Mouse (Mus musculus) stomach, embryonic 14.5 days (tissue): ENCODE measurements around the gene Pde1b. TPM values are rescaled to one million over a fixed set of nuclear protein-coding genes. Genes with fewer than 3 reads are reported as not detected.

Source experiments
- ATAC-seq: fragments of 200-750 bp; cut with Nextera tagmentation; 2 replicates; pipeline ENCODE4 v1.8.0; 2017; ENCODE audit warnings: low read depth, moderate TSS enrichment; ENCODE audit not compliant: insufficient number of reproducible peaks, insufficient read depth, low FRiP score
- H3K27ac ChIP-seq: fragments of 300-500 bp; sonication (generic); 2 replicates; pipeline ENCODE4 v1.5.1; 2014; ENCODE audit warnings: mild to moderate bottlenecking, low read length, moderate library complexity, mixed read lengths
- H3K27me3 ChIP-seq: fragments of 300-500 bp; sonication (generic); 2 replicates; pipeline ENCODE4 v1.6.1; 2014; ENCODE audit warnings: low read length, control low read depth, mixed read lengths; ENCODE audit not compliant: control insufficient read depth, insufficient read depth
- H3K36me3 ChIP-seq: fragments of 300-500 bp; sonication (generic); 2 replicates; pipeline ENCODE4 v1.6.1; 2014; ENCODE audit warnings: mild to moderate bottlenecking, control low read depth, low read length, moderate library complexity, mixed read lengths; ENCODE audit not compliant: control insufficient read depth, insufficient read depth
- H3K4me1 ChIP-seq: fragments of 300-500 bp; sonication (generic); 2 replicates; pipeline ENCODE4 v1.6.1; 2014; ENCODE audit warnings: low read length, control low read depth, mixed read lengths; ENCODE audit not compliant: control insufficient read depth, insufficient read depth
- H3K4me2 ChIP-seq: fragments of 300-500 bp; sonication (generic); replicated peaks from 2 replicates; pipeline ENCODE4 v1.6.1; 2014; ENCODE audit warnings: low read depth, low read length, control low read depth
- H3K4me3 ChIP-seq: fragments of 300-500 bp; sonication (generic); 2 replicates; pipeline ENCODE4 v1.5.1; 2014; ENCODE audit warnings: low read depth, low read length, control low read depth
- H3K9ac ChIP-seq: fragments of 300-500 bp; sonication (generic); replicated peaks from 2 replicates; pipeline ENCODE4 v1.6.1; 2014; ENCODE audit warnings: low read depth, mild to moderate bottlenecking, control low read depth, low read length, moderate library complexity, mixed read lengths
- H3K9me3 ChIP-seq: fragments of 300-500 bp; sonication (generic); 2 replicates; pipeline ENCODE4 v1.6.1; 2016; ENCODE audit warnings: low read depth, low read length, control low read depth; ENCODE audit not compliant: control insufficient read depth
- WGBS: fragments of 180-500 bp; shearing (Covaris S2); extraction: QIAGEN DNeasy Blood & Tissue Kit; methylation state at CpG from one replicate; pipeline ENCODE4 v1.1.7; 2014; 5-methylcytosine and 5-hydroxymethylcytosine counted together
- polyA plus RNA-seq: library from polyadenylated mRNA; unstranded; fragments of >200 nt; fragmentation: Nextera tagmentation; extraction: Ambion mirVana; gene quantifications from 2 replicates; pipeline ENCODE4 v1.2.1, GENCODE M21; 2014

The Pde1b gene
- polyA plus RNA-seq, 1 experiment from 2014 or later: 15.8 TPM

- Histone ChIP-seq H3K4me2 (no peak overlapping the region), H3K9ac (no peak overlapping the region), H3K4me3 (no peak overlapping the region), H3K27ac (no peak overlapping the region), H3K4me1 (0 out of 2 replicates have a peak, but pooled peaks cover 5% of the 10 kb centered on the region), H3K9me3 (no peaks in the 10 kb centered on the region), H3K36me3 (no peaks in the 10 kb centered on the region), H3K27me3 (no peaks in the 10 kb centered on the region; the same call in 1 of the 2 replicates)
- 82% methylated on average over 7 of the region's 7 CpGs for WGBS
- ATAC-seq: no peak
These were observed 31.3 kb downstream of the Pde1b start for GRCm38 (mm10) chr15:103534054-103534620.

GRCm38 (mm10) chr15:103535030-103535429, 32.2 kb downstream of the Pde1b start:
- H3K27me3 ChIP-seq: no peaks in the 10 kb centered on the region; the same call in 1 of the 2 replicates
- 80% methylated on average over 2 of the region's 2 CpGs for WGBS
- H3K4me3 ChIP-seq: no peak overlapping the region
- H3K4me2 ChIP-seq: no peak overlapping the region
- 0 out of 2 replicates have a peak, but pooled peaks cover 3% of the 10 kb centered on the region for H3K4me1 ChIP-seq
- no peaks in the 10 kb centered on the region for H3K9me3 ChIP-seq
- no peak overlapping the region for H3K27ac ChIP-seq
- H3K9ac ChIP-seq: no peak overlapping the region
- no peaks in the 10 kb centered on the region for H3K36me3 ChIP-seq
- no peak for ATAC-seq

- H3K36me3 ChIP-seq: no peaks in the 10 kb centered on the region
- no peaks in the 10 kb centered on the region; the same call in 1 of the 2 replicates for H3K27me3 ChIP-seq
- no peak overlapping the region for H3K4me2 ChIP-seq
- 79% methylated on average over 1 of the region's 1 CpGs for WGBS
- H3K9ac ChIP-seq: no peak overlapping the region
- no peak for ATAC-seq
- no peak overlapping the region for H3K27ac ChIP-seq
- H3K4me3 ChIP-seq: no peak overlapping the region
- 0 out of 2 replicates have a peak, but pooled peaks cover 3% of the 10 kb centered on the region for H3K4me1 ChIP-seq
- H3K9me3 ChIP-seq: no peaks in the 10 kb centered on the region
These were observed 33.0 kb downstream of the Pde1b start for GRCm38 (mm10) chr15:103535786-103536185.

- Histone ChIP-seq H3K27ac (no peak overlapping the region), H3K9ac (no peak overlapping the region), H3K4me2 (peak overlapping the region; percentile 91; the same call in 1 of the 2 replicates), H3K9me3 (no peaks in the 10 kb centered on the region), H3K27me3 (no peaks in the 10 kb centered on the region; the same call in 1 of the 2 replicates), H3K4me3 (no peak overlapping the region), H3K36me3 (no peaks in the 10 kb centered on the region), H3K4me1 (0 out of 2 replicates have a peak, but pooled peaks cover 3% of the 10 kb centered on the region)
- 36% methylated on average over 2 of the region's 2 CpGs for WGBS
- ATAC-seq: no peak
These were observed 33.6 kb downstream of the Pde1b start for GRCm38 (mm10) chr15:103536456-103536855.

GRCm38 (mm10) chr15:103537011-103537821, 34.4 kb downstream of the Pde1b start:
- WGBS: 3% methylated on average over 37 of the region's 37 CpGs
- Histone ChIP-seq H3K36me3 (no peaks in the 10 kb centered on the region), H3K9me3 (no peaks in the 10 kb centered on the region), H3K27ac (no peak overlapping the region), H3K27me3 (no peaks in the 10 kb centered on the region; the same call in 1 of the 2 replicates), H3K4me2 (peak overlapping the region; percentile 91), H3K4me3 (peak overlapping the region; percentile 67), H3K9ac (peak overlapping the region; percentile 49), H3K4me1 (0 out of 2 replicates have a peak, but pooled peaks cover 3% of the 10 kb centered on the region)
- peak; percentile 59 for ATAC-seq

- Histone ChIP-seq H3K4me3 (peak within 1 kb of the TSS; percentile 67), H3K4me1 (0 out of 2 replicates have a peak, but pooled peaks cover 3% of the 10 kb centered on the region), H3K36me3 (no peaks in the 10 kb centered on the region), H3K9ac (peak within 1 kb of the TSS; percentile 49), H3K27ac (no peak within 1 kb of the TSS), H3K27me3 (no peaks in the 10 kb centered on the region; the same call in 1 of the 2 replicates), H3K4me2 (peak within 1 kb of the TSS; percentile 91), H3K9me3 (no peaks in the 10 kb centered on the region)
- WGBS: under 1% methylated on average over 36 of the region's 36 CpGs
- peak; percentile 83 for ATAC-seq
These were observed 35.0 kb downstream of the Pde1b start, which contains the start of gene Ppp1r1a for GRCm38 (mm10) chr15:103537822-103538213. Gene Ppp1r1a (minus strand): TSS chr15:103538003.

GRCm38 (mm10) chr15:103539259-103539658, 36.4 kb downstream of the Pde1b start:
- Histone ChIP-seq H3K27ac (no peak overlapping the region), H3K9me3 (no peaks in the 10 kb centered on the region), H3K4me2 (no peak overlapping the region), H3K4me1 (0 out of 2 replicates have a peak, but pooled peaks cover 3% of the 10 kb centered on the region), H3K4me3 (no peak overlapping the region), H3K9ac (no peak overlapping the region; the same call in 1 of the 2 replicates), H3K36me3 (no peaks in the 10 kb centered on the region), H3K27me3 (no peaks in the 10 kb centered on the region; the same call in 1 of the 2 replicates)
- WGBS: 46% methylated on average over 2 of the region's 2 CpGs
- ATAC-seq: no peak

GRCm38 (mm10) chr15:103540646-103541045, 37.8 kb downstream of the Pde1b start:
- ATAC-seq: no peak
- Histone ChIP-seq H3K4me1 (0 out of 2 replicates have a peak, but pooled peaks cover 3% of the 10 kb centered on the region), H3K4me2 (no peak overlapping the region), H3K36me3 (no peaks in the 10 kb centered on the region), H3K27ac (no peak overlapping the region), H3K9me3 (no peaks in the 10 kb centered on the region), H3K9ac (no peak overlapping the region), H3K4me3 (no peak overlapping the region), H3K27me3 (no peaks in the 10 kb centered on the region; the same call in 1 of the 2 replicates)
- 83% methylated on average over 1 of the region's 1 CpGs for WGBS
